Mouse (Mus musculus): Measurements from ENCODE around the gene Gabarap. TPM values are rescaled to one million over a fixed set of nuclear protein-coding genes. Genes with fewer than 3 reads are reported as not detected.

Gabarap gene
- total RNA-seq, 2 experiments from 2014 or later, result 294 to 311 TPM

- DNase-seq (ENCODE audit: low spot score in 2 of 2), result no peak
Measured at GRCm38 (mm10) chr11:69966860-69967517, 24.0 kb upstream of the Gabarap start.

GRCm38 (mm10) chr11:69968793-69969192, 22.1 kb upstream of the Gabarap start:
- no peak for DNase-seq (ENCODE audit: low spot score in 2 of 2)

- DNase-seq (ENCODE audit: low spot score in 2 of 2), result no peak
Measured at GRCm38 (mm10) chr11:69970222-69970621, 20.7 kb upstream of the Gabarap start.

GRCm38 (mm10) chr11:69970775-69971174, 20.2 kb upstream of the Gabarap start:
- DNase-seq (ENCODE audit: low spot score in 2 of 2), result no peak

- DNase-seq (ENCODE audit: low spot score in 2 of 2), result no peak
Measured at GRCm38 (mm10) chr11:69974907-69975306, 16.0 kb upstream of the Gabarap start.

GRCm38 (mm10) chr11:69976271-69976670, 14.7 kb upstream of the Gabarap start:
- DNase-seq (ENCODE audit: low spot score in 2 of 2), result no peak

- no peak for DNase-seq (ENCODE audit: low spot score in 2 of 2)
Measured at GRCm38 (mm10) chr11:69979827-69980195, 11.1 kb upstream of the Gabarap start.

- peak; percentile 93 to 96 for DNase-seq (ENCODE audit: low spot score in 2 of 2)
Measured at GRCm38 (mm10) chr11:69980196-69981140, 10.5 kb upstream of the Gabarap start.

GRCm38 (mm10) chr11:69981141-69981762, 9.7 kb upstream of the Gabarap start, which contains the start of gene Ctdnep1:
Gene Ctdnep1, plus strand, starts transcription at chr11:69981156.
- no peak for DNase-seq (ENCODE audit: low spot score in 2 of 2)

GRCm38 (mm10) chr11:69982225-69982624, 8.7 kb upstream of the Gabarap start, which contains the start of gene Elp5:
Gene Elp5, minus strand, starts transcription at chr11:69982517.
- DNase-seq (ENCODE audit: low spot score in 2 of 2), result no peak

GRCm38 (mm10) chr11:69982877-69983276, 8.1 kb upstream of the Gabarap start:
- no peak for DNase-seq (ENCODE audit: low spot score in 2 of 2)

GRCm38 (mm10) chr11:69983377-69983776, 7.6 kb upstream of the Gabarap start:
- DNase-seq (ENCODE audit: low spot score in 2 of 2), result no peak

- no peak for DNase-seq (ENCODE audit: low spot score in 2 of 2)
Measured at GRCm38 (mm10) chr11:69984431-69984830, 6.5 kb upstream of the Gabarap start.

- no peak for DNase-seq (ENCODE audit: low spot score in 2 of 2)
Measured at GRCm38 (mm10) chr11:69989949-69990348, 994 bp upstream of the Gabarap start.

GRCm38 (mm10) chr11:69991711-69992110, 768 bp downstream of the Gabarap start:
- no peak for DNase-seq (ENCODE audit: low spot score in 2 of 2)

- DNase-seq (ENCODE audit: low spot score in 2 of 2), result no peak
Measured at GRCm38 (mm10) chr11:69992396-69992795, 1.5 kb downstream of the Gabarap start.

- DNase-seq (ENCODE audit: low spot score in 2 of 2), result no peak
Measured at GRCm38 (mm10) chr11:69992932-69993331, 2.0 kb downstream of the Gabarap start.

GRCm38 (mm10) chr11:69994401-69995090, 3.6 kb downstream of the Gabarap start:
- no peak for DNase-seq (ENCODE audit: low spot score in 2 of 2)

- peak; percentile 87 to 97 for DNase-seq (ENCODE audit: low spot score in 2 of 2)
Measured at GRCm38 (mm10) chr11:69995391-69995960, 4.5 kb downstream of the Gabarap start, which contains the start of gene Phf23. Gene Phf23, plus strand, starts transcription at chr11:69995777.

Data from adrenal gland, postnatal 4 days (tissue).